In the genomic region with DNA sequence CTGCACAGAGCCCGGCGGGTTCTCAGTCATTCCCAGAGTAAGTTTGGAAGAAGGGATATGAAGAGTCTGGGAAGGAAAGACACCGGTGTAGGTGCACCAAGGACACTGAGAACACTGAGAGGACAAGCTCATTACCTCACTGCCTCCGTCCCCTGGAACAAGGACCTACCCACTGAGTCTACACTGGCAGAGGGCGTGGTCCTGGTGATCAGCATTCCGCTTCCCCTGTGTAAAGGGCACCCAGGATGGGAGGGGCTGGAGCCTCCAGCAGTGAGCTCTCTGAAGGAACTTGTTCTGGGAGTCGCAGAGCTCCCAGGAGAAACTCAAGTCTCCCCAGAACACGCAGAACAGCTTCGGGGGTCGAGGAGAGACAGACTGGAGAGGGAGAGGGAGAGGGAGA, we compare ENCODE assay signal across 12 mouse cellular contexts.
A peak's percentile ranks its signal among the peaks of the same experiment; 100 is the strongest.
DNase-seq lines count a peak whose midpoint lies in the region; ATAC-seq and TF ChIP-seq lines count a peak whose summit lies in the region.
"Had no signal": no experiment of that assay in that cellular context is flagged by ENCODE, and none has a peak within 500 bp of the region (broad histone marks: within the 10 kb centered on the region; RNA-seq: fewer than 3 reads in every experiment).

No protein-coding gene starts in this region.

- no peak overlapping the region for H3K4me3 ChIP-seq in thymus, adult 2 months (ENCODE audit: control insufficient read depth, insufficient read depth, low read length)

- peak; percentile 89 for ATAC-seq in monocyte, adult 5-6 weeks (replicated peaks; ENCODE audit: insufficient number of reproducible peaks, low FRiP score, low TSS enrichment, poor library complexity, severe bottlenecking)

- no peak for TF ChIP-seq POLR2A in thymus, adult 2 months (IDR thresholded peaks at IDR 0.05; ENCODE audit: control insufficient read depth, extremely low read depth, insufficient read depth, low read length, poor library complexity)

- H3K27ac ChIP-seq in thymus, adult 2 months (ENCODE audit: control insufficient read depth, insufficient read depth, low read length) = no peak overlapping the region
- H3K27ac ChIP-seq: kidney, postnatal 0 days had no signal

- no peaks in the 10 kb centered on the region for H3K36me3 ChIP-seq in thymus, adult 2 months (ENCODE audit: control insufficient read depth, insufficient read depth, low read length)

- no peaks in the 10 kb centered on the region for H3K4me1 ChIP-seq in thymus, adult 2 months (replicated peaks; ENCODE audit: control insufficient read depth, insufficient read depth, low read length)

- H3K27me3 ChIP-seq in thymus, adult 2 months (ENCODE audit: control insufficient read depth, insufficient read depth, low read length) = no peaks in the 10 kb centered on the region

- 85% methylated on average over 8 of the region's 10 CpGs for WGBS in thymus, adult 2 months

- DNase-seq in heart, adult 11 months = peak; percentile 91
- no peak for DNase-seq in heart, adult 8-10 months (ENCODE audit: low spot score)
- peak; percentile 71 for DNase-seq in ES-CJ7 (ENCODE audit: low read depth, low spot score)
- peak; percentile 67 to 82 for DNase-seq in lung, adult 18-20 months
- no peak for DNase-seq in thymus, postnatal 14 days
- no peak for DNase-seq in spleen, postnatal 4 days (ENCODE audit: low spot score in 2 of 2)
- no peak for DNase-seq in thymus, adult 2 months
- DNase-seq: adrenal gland, adult 8-10 months; heart, postnatal 14 days; thymus, postnatal 25 days had no signal

- no peak for TF ChIP-seq CTCF in thymus, adult 2 months (IDR thresholded peaks at IDR 0.05; ENCODE audit: borderline replicate concordance, control insufficient read depth, extremely low read depth, insufficient read depth, low read length, poor library complexity)

Comparison
In these comparisons a context has a peak if more than half of its experiments do, and no peak if none do; other contexts are left out.
1. DNase-seq: peak in heart, adult 11 months (single experiment), ES-CJ7 (single experiment) and lung, adult 18-20 months (2 of 2); none in heart, adult 8-10 months (single experiment), thymus, postnatal 14 days (single experiment), spleen, postnatal 4 days (0 of 2) and thymus, adult 2 months (single experiment).